Comparison of ENCODE assay signal across 8 mouse cellular contexts in genomic region chr7:27688815-27689612, GRCm38 (mm10). TPM values are rescaled to one million over a fixed set of nuclear protein-coding genes. Genes with fewer than 3 reads are reported as not detected.
DNase-seq lines count a peak whose midpoint lies in the region; ATAC-seq lines count a peak whose summit lies in the region.

TSS of gene Zfp607b (plus strand) at chr7:27689340.

- H3K4me1 ChIP-seq in hindbrain, embryonic 14.5 days (replicated peaks; ENCODE audit: control insufficient read depth, insufficient read depth, low read length) = peaks cover 13% of the 10 kb centered on the region

- peak within 1 kb of the TSS; percentile 83 for H3K27ac ChIP-seq in hindbrain, embryonic 14.5 days

- 1% methylated on average over 19 of the region's 19 CpGs for WGBS in hindbrain, embryonic 14.5 days

- ATAC-seq in hindbrain, embryonic 14.5 days (ENCODE audit: low FRiP score) = peak; percentile 98

- H3K9me3 ChIP-seq in hindbrain, embryonic 14.5 days (ENCODE audit: control insufficient read depth, low read length) = no peaks in the 10 kb centered on the region

- H3K27me3 ChIP-seq in hindbrain, embryonic 14.5 days (ENCODE audit: control insufficient read depth, insufficient read depth, low read length) = no peaks in the 10 kb centered on the region

- peak within 1 kb of the TSS; percentile 86 for H3K4me2 ChIP-seq in hindbrain, embryonic 14.5 days (replicated peaks)

- peak within 1 kb of the TSS; percentile 66 for H3K9ac ChIP-seq in hindbrain, embryonic 14.5 days

- DNase-seq in R1 (ENCODE audit: low read depth, low spot score) = peak; percentile 99
- DNase-seq in cerebellum, postnatal 25 days = peak; percentile 87 to 91
- DNase-seq in frontal cortex, postnatal 25 days (ENCODE audit: low spot score in 2 of 2) = peak; percentile 82 to 87
- peak; percentile 86 for DNase-seq in hindbrain, embryonic 14.5 days (ENCODE audit: low spot score)
- peak; percentile 93 to 94 for DNase-seq in layer of hippocampus, postnatal 36 days
- DNase-seq in lung, postnatal 36 days = peak; percentile 98
- peak; percentile 98 for DNase-seq in retina, postnatal 1 day
- DNase-seq in urinary bladder, adult 18-20 months (ENCODE audit: low spot score in 2 of 2) = peak; percentile 78 to 93

- H3K4me3 ChIP-seq in hindbrain, embryonic 14.5 days (replicated peaks; ENCODE audit: low read length) = peak within 1 kb of the TSS; percentile 41

- H3K36me3 ChIP-seq in hindbrain, embryonic 14.5 days (replicated peaks; ENCODE audit: control insufficient read depth, insufficient read depth) = no peaks in the 10 kb centered on the region

RNA-seq across cellular contexts. Expression of gene Zfp607b, which starts in this region (rescaled TPM):
- polyA plus RNA-seq in hindbrain, embryonic 14.5 days (2014; fragmentation: Nextera tagmentation; extraction: Ambion mirVana) = 11.8 and 12.5 TPM in 2 replicates
- total RNA-seq in layer of hippocampus, postnatal 36 days (2021) = 10 to 100 TPM; 10.0 to 10.3 TPM

Comparison
In these comparisons a context has a peak if more than half of its experiments do, and no peak if none do; other contexts are left out.
1. Peak in every context shown above with its lines: DNase-seq, ATAC-seq, H3K4me3 ChIP-seq and H3K27ac ChIP-seq.